Mouse (Mus musculus) embryonic fibroblast, embryonic 13.5 days (primary cell): Measurements from ENCODE around the gene Hps5.

Experiments used
- CTCF ChIP-seq: IDR thresholded peaks from 2 replicates; pipeline ENCODE4 v1.5.1; 2011; ENCODE audit warnings: mild to moderate bottlenecking, control low read depth, low read length, moderate library complexity, borderline replicate concordance; ENCODE audit not compliant: insufficient read depth
- POLR2A ChIP-seq: IDR thresholded peaks from 2 replicates; pipeline ENCODE4 v1.6.1; 2011; ENCODE audit warnings: low read depth, mild to moderate bottlenecking, control low read depth, low read length, moderate library complexity

GRCm38 (mm10) chr7:46840326-46840725 lies 44.5 kb upstream of the Hps5 start:
- TF ChIP-seq CTCF (no peak), POLR2A (no peak)
